Mouse (Mus musculus): ENCODE measurements around the gene Ift22.

GRCm38 (mm10) chr5:136961983-136962461, 54.1 kb downstream of the Ift22 start:
- TF ChIP-seq USF1 (IDR thresholded peaks at IDR 0.05; ENCODE audit: low read depth) (no peak), POLR2A (IDR thresholded peaks at IDR 0.05; ENCODE audit: insufficient read length, low read depth) (peak; percentile 75), REST (IDR thresholded peaks at IDR 0.05; ENCODE audit: insufficient read depth, insufficient read length) (no peak), TCF12 (IDR thresholded peaks at IDR 0.05; ENCODE audit: insufficient read depth, poor library complexity, severe bottlenecking) (no peak), MYOD1 (IDR thresholded peaks at IDR 0.05; ENCODE audit: control insufficient read depth in 1 of 3, insufficient read length in 2 of 3, low read depth in 2 of 3) (no peak), MYOG (IDR thresholded peaks at IDR 0.05; ENCODE audit: control insufficient read depth in 1 of 3, insufficient read depth in 1 of 3, insufficient read length in 2 of 3, low read depth in 2 of 3) (no peak), MAX (IDR thresholded peaks at IDR 0.05; ENCODE audit: low read depth) (no peak), TCF3 (IDR thresholded peaks at IDR 0.05; ENCODE audit: insufficient read length, low read depth) (no peak)
